Mouse (Mus musculus) lung, postnatal 0 days (tissue): ENCODE data around the gene Cdkn1a.

ENCODE experiments used
- CTCF ChIP-seq: IDR thresholded peaks from 2 replicates; pipeline ENCODE4 v1.5.1; 2016; ENCODE audit warnings: antibody characterized with exemption, mild to moderate bottlenecking
- EP300 ChIP-seq: IDR thresholded peaks from 2 replicates; pipeline ENCODE4 v1.6.1; 2016; ENCODE audit warnings: antibody characterized with exemption, mild to moderate bottlenecking, control low read depth

DNA sequence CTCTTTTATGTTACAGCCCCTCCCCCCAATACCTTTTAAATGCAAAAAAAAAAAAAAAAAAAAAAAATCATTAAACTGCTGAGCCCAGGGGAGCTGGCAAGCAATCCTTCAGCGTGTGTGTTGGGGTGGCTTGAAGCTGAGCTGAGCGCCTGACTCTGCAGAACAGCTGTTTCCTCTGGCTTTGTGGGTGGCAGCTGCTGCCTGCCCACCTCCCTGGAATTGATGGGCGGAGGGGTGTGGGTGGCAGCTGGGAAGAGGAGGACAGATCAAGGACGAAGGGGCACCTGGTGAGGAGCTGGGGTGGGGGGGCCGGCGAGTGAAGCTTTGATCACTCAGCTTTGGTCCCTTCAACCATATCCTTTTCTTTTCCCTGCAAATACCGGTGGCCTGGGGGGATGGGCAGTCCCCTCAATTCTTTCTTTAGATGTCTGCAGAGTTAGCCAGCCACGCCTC, 34.1 kb upstream of the Cdkn1a start:
- TF ChIP-seq EP300 = no peak
- no peak for TF ChIP-seq CTCF
